Mouse (Mus musculus) olfactory bulb, adult 2 months (tissue): Measurements from ENCODE around the gene Eef1g. TPM values are rescaled to one million over a fixed set of nuclear protein-coding genes. Genes with fewer than 3 reads are reported as not detected.
"Not testable (repeated sequence)": the region's sequence is repeated elsewhere in the genome, so short reads cannot be mapped to it uniquely, and the experiment has no call there.

Source experiments
- H3K27ac ChIP-seq: fragments of 200-500 bp; 2 replicates; pipeline ENCODE4 v1.5.1; 2012; ENCODE audit warnings: low read depth, low read length; ENCODE audit not compliant: insufficient read depth
- H3K4me1 ChIP-seq: fragments of 200-500 bp; 2 replicates; pipeline ENCODE4 v1.6.1; 2012; ENCODE audit warnings: low read length; ENCODE audit not compliant: control insufficient read depth, insufficient read depth
- H3K4me3 ChIP-seq: fragments of 200-500 bp; 2 replicates; pipeline ENCODE4 v1.5.1; 2012; ENCODE audit warnings: mild to moderate bottlenecking, low read depth, low read length, moderate library complexity; ENCODE audit not compliant: insufficient read depth
- CTCF ChIP-seq: fragments of 200-500 bp; IDR thresholded peaks from 2 replicates; pipeline ENCODE4 v1.5.1; 2012; ENCODE audit warnings: low read depth, mild to moderate bottlenecking, low read length, moderate library complexity; ENCODE audit not compliant: insufficient read depth
- POLR2A ChIP-seq: fragments of 200-500 bp; IDR thresholded peaks from 2 replicates; pipeline ENCODE4 v1.6.1; 2012; ENCODE audit warnings: mild to moderate bottlenecking, low read depth, low read length, moderate library complexity; ENCODE audit not compliant: insufficient read depth
- WGBS: fragments of 180-500 bp; shearing (Covaris S2); methylation state at CpG from one replicate; pipeline ENCODE4 v1.1.7; 2018; 5-methylcytosine and 5-hydroxymethylcytosine counted together
- polyA plus RNA-seq: library from polyadenylated mRNA; stranded (reverse); fragments of >200 nt; gene quantifications from 2 replicates; pipeline ENCODE4 v1.2.4, GENCODE M21; 2012; ENCODE audit warnings: low replicate concordance; ENCODE audit not compliant: missing spikeins, insufficient read depth, insufficient read length

Gene Eef1g
- polyA plus RNA-seq, 1 experiment = not detected

GRCm38 (mm10) chr19:8954171-8954570, 12.7 kb upstream of the Eef1g start:
- H3K27ac ChIP-seq = no peak overlapping the region
- no peaks in the 10 kb centered on the region for H3K4me1 ChIP-seq
- 2% methylated on average over 9 of the region's 9 CpGs for WGBS
- H3K4me3 ChIP-seq = peak overlapping the region; percentile 72
- TF ChIP-seq CTCF (no peak), POLR2A (no peak)

- TF ChIP-seq CTCF = no peak
- no peak for TF ChIP-seq POLR2A
- Histone ChIP-seq H3K4me3 (no peak overlapping the region), H3K27ac (no peak overlapping the region), H3K4me1 (no peaks in the 10 kb centered on the region; the same call in 1 of the 2 replicates)
- WGBS = 98% methylated on average over 2 of the region's 2 CpGs
These were observed 4.6 kb upstream of the Eef1g start for GRCm38 (mm10) chr19:8962256-8962655.

GRCm38 (mm10) chr19:8965075-8965474, 1.8 kb upstream of the Eef1g start:
- 89% methylated on average over 11 of the region's 11 CpGs for whole genome bisulfite sequencing
- H3K4me1 ChIP-seq = no peaks in the 10 kb centered on the region; the same call in 1 of the 2 replicates
- TF ChIP-seq POLR2A (no peak), CTCF (no peak)
- no peak overlapping the region for H3K4me3 ChIP-seq
- no peak overlapping the region for H3K27ac ChIP-seq

GRCm38 (mm10) chr19:8965771-8966170, 1.1 kb upstream of the Eef1g start:
- Histone ChIP-seq H3K27ac (no peak overlapping the region), H3K4me1 (no peaks in the 10 kb centered on the region; the same call in 1 of the 2 replicates), H3K4me3 (no peak overlapping the region)
- 65% methylated on average over 8 of the region's 8 CpGs for WGBS
- no peak for TF ChIP-seq CTCF
- no peak for TF ChIP-seq POLR2A

GRCm38 (mm10) chr19:8966198-8966589, 647 bp upstream of the Eef1g start:
- 15% methylated on average over 5 of the region's 5 CpGs for WGBS
- no peaks in the 10 kb centered on the region; the same call in 1 of the 2 replicates for H3K4me1 ChIP-seq
- peak overlapping the region; percentile 47; the same call in 1 of the 2 replicates for H3K27ac ChIP-seq
- peak overlapping the region; percentile 50 for H3K4me3 ChIP-seq
- no peak for TF ChIP-seq POLR2A
- no peak for TF ChIP-seq CTCF

- under 1% methylated on average over 8 of the region's 8 CpGs for WGBS
- Histone ChIP-seq H3K4me1 (no peaks in the 10 kb centered on the region; the same call in 1 of the 2 replicates), H3K4me3 (peak overlapping the region; percentile 76), H3K27ac (peak overlapping the region; percentile 35)
- no peak for TF ChIP-seq CTCF
- no peak for TF ChIP-seq POLR2A
These were observed 517 bp downstream of the Eef1g start for GRCm38 (mm10) chr19:8967373-8967743.

GRCm38 (mm10) chr19:8967893-8968292, 1.1 kb downstream of the Eef1g start:
- Histone ChIP-seq H3K4me3 (peak overlapping the region; percentile 76), H3K27ac (no peak overlapping the region), H3K4me1 (no peaks in the 10 kb centered on the region; the same call in 1 of the 2 replicates)
- TF ChIP-seq CTCF (no peak), POLR2A (no peak)
- WGBS = 6% methylated on average over 9 of the region's 9 CpGs

GRCm38 (mm10) chr19:8972491-8972890, 5.7 kb downstream of the Eef1g start:
- 89% methylated on average over 8 of the region's 8 CpGs for WGBS
- H3K4me3 ChIP-seq, H3K27ac ChIP-seq, H3K4me1 ChIP-seq: not testable (repeated sequence)

- Histone ChIP-seq H3K4me1 (no peaks in the 10 kb centered on the region), H3K4me3 (no peak overlapping the region), H3K27ac (no peak overlapping the region)
- 80% methylated on average over 1 of the region's 1 CpGs for WGBS
- no peak for TF ChIP-seq POLR2A
These were observed 7.8 kb downstream of the Eef1g start for GRCm38 (mm10) chr19:8974638-8975037.

- no peak overlapping the region for H3K4me3 ChIP-seq
- no peak for TF ChIP-seq POLR2A
- WGBS = 98% methylated on average over 2 of the region's 2 CpGs
- H3K27ac ChIP-seq = no peak overlapping the region
- peaks cover under 1% of the 10 kb centered on the region for H3K4me1 ChIP-seq
These were observed 8.7 kb downstream of the Eef1g start for GRCm38 (mm10) chr19:8975491-8975890.

GRCm38 (mm10) chr19:8976535-8976934, 9.7 kb downstream of the Eef1g start:
- H3K4me1 ChIP-seq = peaks cover 8% of the 10 kb centered on the region
- H3K4me3 ChIP-seq = no peak overlapping the region
- TF ChIP-seq CTCF = 0 out of 2 replicates have a peak, but pooled peaks have one; percentile 32
- TF ChIP-seq POLR2A = no peak
- no peak overlapping the region for H3K27ac ChIP-seq
- WGBS = 50% methylated on average over 3 of the region's 3 CpGs
